9 mouse cellular contexts compared by ENCODE assay signal in the genomic region with DNA sequence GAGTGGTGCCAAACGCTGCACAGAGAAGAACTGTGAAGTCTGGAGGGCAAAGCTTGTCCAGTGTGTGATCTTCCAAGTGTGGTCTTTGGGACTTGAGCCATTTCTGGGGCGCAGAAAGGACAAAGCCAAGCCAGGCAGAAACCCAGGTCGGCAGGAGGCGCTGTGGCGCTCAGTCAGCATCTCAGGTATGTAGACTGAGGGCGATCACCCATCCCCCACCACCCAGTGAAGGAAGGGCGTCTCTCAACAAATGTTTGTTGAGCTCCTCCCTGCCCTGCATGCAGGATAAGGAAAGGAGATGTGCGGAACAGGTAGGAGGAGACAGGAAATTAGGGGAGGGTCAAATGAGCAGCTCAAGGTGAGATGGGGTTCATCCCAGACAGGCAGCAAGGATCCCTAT. TPM values are rescaled to one million over a fixed set of nuclear protein-coding genes. Genes with fewer than 3 reads are reported as not detected.
DNase-seq lines count a peak whose midpoint lies in the region; ATAC-seq and TF ChIP-seq lines count a peak whose summit lies in the region.
"Had no signal": no experiment of that assay in that cellular context is flagged by ENCODE, and none has a peak within 500 bp of the region (broad histone marks: within the 10 kb centered on the region; RNA-seq: fewer than 3 reads in every experiment).

No protein-coding gene starts in this region.

- no peak overlapping the region for H3K27ac ChIP-seq in hindbrain, postnatal 0 days
- H3K27ac ChIP-seq in hindbrain, embryonic 13.5 days = no peak overlapping the region
- H3K27ac ChIP-seq in liver, embryonic 13.5 days = no peak overlapping the region
- H3K27ac ChIP-seq: midbrain, embryonic 12.5 days had no signal

- H3K4me3 ChIP-seq in hindbrain, postnatal 0 days (ENCODE audit: low read length) = no peak overlapping the region
- no peak overlapping the region for H3K4me3 ChIP-seq in hindbrain, embryonic 13.5 days
- H3K4me3 ChIP-seq in liver, embryonic 13.5 days (replicated peaks) = no peak overlapping the region
- H3K4me3 ChIP-seq: midbrain, embryonic 12.5 days had no signal

- 0 out of 2 replicates have a peak, but pooled peaks cover 11% of the 10 kb centered on the region for H3K4me1 ChIP-seq in hindbrain, postnatal 0 days (ENCODE audit: insufficient read depth, low read length)
- peaks cover 61% of the 10 kb centered on the region for H3K4me1 ChIP-seq in hindbrain, embryonic 13.5 days (replicated peaks)
- H3K4me1 ChIP-seq in liver, embryonic 13.5 days (replicated peaks) = peaks cover 67% of the 10 kb centered on the region

- peak; percentile 51 for TF ChIP-seq CTCF in hindbrain, postnatal 0 days (IDR thresholded peaks at IDR 0.05; ENCODE audit: low read depth)

- no peak overlapping the region for H3K9ac ChIP-seq in hindbrain, postnatal 0 days (replicated peaks; ENCODE audit: low read length)
- H3K9ac ChIP-seq in hindbrain, embryonic 13.5 days = no peak overlapping the region
- H3K9ac ChIP-seq in liver, embryonic 13.5 days = no peak overlapping the region
- H3K9ac ChIP-seq: midbrain, embryonic 12.5 days had no signal

- no peak overlapping the region for H3K4me2 ChIP-seq in hindbrain, postnatal 0 days (ENCODE audit: low read depth, low read length)
- no peak overlapping the region for H3K4me2 ChIP-seq in hindbrain, embryonic 13.5 days
- H3K4me2 ChIP-seq in liver, embryonic 13.5 days = peak overlapping the region; percentile 41
- H3K4me2 ChIP-seq: midbrain, embryonic 12.5 days had no signal

- H3K9me3 ChIP-seq in hindbrain, postnatal 0 days (ENCODE audit: low read length) = no peaks in the 10 kb centered on the region
- H3K9me3 ChIP-seq in hindbrain, embryonic 13.5 days = no peaks in the 10 kb centered on the region
- no peaks in the 10 kb centered on the region for H3K9me3 ChIP-seq in liver, embryonic 13.5 days (replicated peaks)
- H3K9me3 ChIP-seq: midbrain, embryonic 12.5 days had no signal

- no peaks in the 10 kb centered on the region for H3K36me3 ChIP-seq in hindbrain, postnatal 0 days (ENCODE audit: insufficient read depth, low read length)
- H3K36me3 ChIP-seq in hindbrain, embryonic 13.5 days = no peaks in the 10 kb centered on the region
- H3K36me3 ChIP-seq in liver, embryonic 13.5 days = no peaks in the 10 kb centered on the region
- H3K36me3 ChIP-seq: midbrain, embryonic 12.5 days had no signal

- no peak for ATAC-seq in hindbrain, postnatal 0 days
- ATAC-seq in hindbrain, embryonic 13.5 days (ENCODE audit: low FRiP score) = no peak
- peak; percentile 11; the same call in 1 of the 2 replicates for ATAC-seq in liver, embryonic 13.5 days (ENCODE audit: low read depth)

- 15% methylated on average over 8 of the region's 8 CpGs for WGBS in hindbrain, postnatal 0 days
- 12% methylated on average over 8 of the region's 8 CpGs for WGBS in hindbrain, embryonic 13.5 days
- WGBS in liver, embryonic 13.5 days (ENCODE audit: insufficient replicate concordance) = 6% methylated on average over 8 of the region's 8 CpGs

- H3K27me3 ChIP-seq in hindbrain, postnatal 0 days (ENCODE audit: insufficient read depth, low read length) = no peaks in the 10 kb centered on the region
- peaks cover 47% of the 10 kb centered on the region for H3K27me3 ChIP-seq in hindbrain, embryonic 13.5 days
- H3K27me3 ChIP-seq in liver, embryonic 13.5 days = peaks cover 63% of the 10 kb centered on the region

- DNase-seq in hindbrain, postnatal 0 days (ENCODE audit: low spot score) = peak; percentile 37
- DNase-seq in ES-CJ7 (ENCODE audit: low read depth, low spot score) (peak; percentile 98), adipocyte (ENCODE audit: low spot score) (no peak)
- peak; percentile 78 for DNase-seq in c-Kit-positive CD71-positive TER-119-positive erythroid progenitor cells, embryonic 14.5 days (ENCODE audit: low spot score)
- DNase-seq in liver, embryonic 13.5 days = peak; percentile 75
- DNase-seq in layer of hippocampus, adult 9-10 months (ENCODE audit: low spot score) = no peak
- DNase-seq in left cerebral cortex, adult 11 months (ENCODE audit: low spot score) = no peak

RNA-seq across cellular contexts. Expression of gene Cacna2d2, which starts 24.8 kb away (rescaled TPM):
- 108 and 134 TPM in 2 replicates for total RNA-seq in hindbrain, postnatal 0 days (2014; rRNA removed)
- 7.1 and 7.6 TPM in 2 replicates for polyA plus RNA-seq in hindbrain, postnatal 0 days (2015; fragmentation: Nextera tagmentation; extraction: Ambion mirVana)
- polyA plus RNA-seq in hindbrain, embryonic 13.5 days (2015; fragmentation: Nextera tagmentation; extraction: Ambion mirVana) = 7.6 and 8.3 TPM in 2 replicates
- 0.05 TPM in 1 of 2 replicates, not detected in the other for polyA plus RNA-seq in liver, embryonic 13.5 days (2015; fragmentation: Nextera tagmentation; extraction: Ambion mirVana)

RNA-seq across cellular contexts. Expression of gene 6430571L13Rik, which starts 34.2 kb away (rescaled TPM):
- total RNA-seq in hindbrain, postnatal 0 days (2014; rRNA removed) = 12.5 and 27.7 TPM in 2 replicates
- 10.9 and 11.2 TPM in 2 replicates for polyA plus RNA-seq in hindbrain, postnatal 0 days (2015; fragmentation: Nextera tagmentation; extraction: Ambion mirVana)
- 7.8 and 8.3 TPM in 2 replicates for polyA plus RNA-seq in hindbrain, embryonic 13.5 days (2015; fragmentation: Nextera tagmentation; extraction: Ambion mirVana)
- polyA plus RNA-seq in liver, embryonic 13.5 days (2015; fragmentation: Nextera tagmentation; extraction: Ambion mirVana) = 0.03 and 0.09 TPM in 2 replicates

RNA-seq across cellular contexts. Expression of gene Hemk1, which starts 36.5 kb away (rescaled TPM):
- total RNA-seq in hindbrain, postnatal 0 days (2014; rRNA removed) = 14.8 and 18.1 TPM in 2 replicates
- polyA plus RNA-seq in hindbrain, postnatal 0 days (2015; fragmentation: Nextera tagmentation; extraction: Ambion mirVana) = 13.6 and 16.4 TPM in 2 replicates
- polyA plus RNA-seq in hindbrain, embryonic 13.5 days (2015; fragmentation: Nextera tagmentation; extraction: Ambion mirVana) = 17.0 and 17.4 TPM in 2 replicates
- polyA plus RNA-seq in liver, embryonic 13.5 days (2015; fragmentation: Nextera tagmentation; extraction: Ambion mirVana) = 3.6 and 3.8 TPM in 2 replicates

Comparison
In these comparisons a context has a peak if more than half of its experiments do, and no peak if none do; other contexts are left out.
1. DNase-seq: peak in hindbrain, postnatal 0 days (single experiment), ES-CJ7 (single experiment), c-Kit-positive CD71-positive TER-119-positive erythroid progenitor cells, embryonic 14.5 days (single experiment) and liver, embryonic 13.5 days (single experiment); none in adipocyte (single experiment), layer of hippocampus, adult 9-10 months (single experiment) and left cerebral cortex, adult 11 months (single experiment).